Mouse (Mus musculus) testis, adult 2 months (tissue): Measurements from ENCODE around the gene Rnf150. TPM values are rescaled to one million over a fixed set of nuclear protein-coding genes. Genes with fewer than 3 reads are reported as not detected.

Experiments used
- H3K27ac ChIP-seq: fragments of 200-500 bp; 2 replicates; pipeline ENCODE4 v1.5.1; 2012; ENCODE audit warnings: low read depth, low read length; ENCODE audit not compliant: control insufficient read depth, insufficient read depth
- H3K27me3 ChIP-seq: fragments of 200-500 bp; 2 replicates; pipeline ENCODE4 v1.6.1; 2012; ENCODE audit warnings: mild to moderate bottlenecking, low read length, moderate library complexity; ENCODE audit not compliant: control insufficient read depth, insufficient read depth
- H3K36me3 ChIP-seq: fragments of 200-500 bp; 2 replicates; pipeline ENCODE4 v1.6.1; 2012; ENCODE audit warnings: mild to moderate bottlenecking, low read length; ENCODE audit not compliant: control insufficient read depth, insufficient read depth
- H3K4me1 ChIP-seq: fragments of 200-500 bp; 2 replicates; pipeline ENCODE4 v1.6.1; 2012; ENCODE audit warnings: low read length; ENCODE audit not compliant: control insufficient read depth, insufficient read depth
- H3K4me3 ChIP-seq: fragments of 200-500 bp; 2 replicates; pipeline ENCODE4 v1.5.1; 2012; ENCODE audit warnings: low read depth, mild to moderate bottlenecking, low read length, moderate library complexity, mixed read lengths; ENCODE audit not compliant: control insufficient read depth
- CTCF ChIP-seq: fragments of 200-500 bp; IDR thresholded peaks from 2 replicates; pipeline ENCODE4 v1.5.1; 2012; ENCODE audit warnings: low read depth, mild to moderate bottlenecking, inconsistent platforms, low read length, moderate library complexity; ENCODE audit not compliant: control insufficient read depth, insufficient read depth, insufficient replicate concordance
- POLR2A ChIP-seq: fragments of 200-500 bp; IDR thresholded peaks from 2 replicates; pipeline ENCODE4 v1.6.1; 2012; ENCODE audit warnings: low read depth, mild to moderate bottlenecking, inconsistent platforms, low read length, moderate library complexity; ENCODE audit not compliant: control insufficient read depth
- polyA plus RNA-seq: library from polyadenylated mRNA; depleted of rRNA; stranded (reverse); fragments of >200 nt; gene quantifications from 2 replicates; pipeline ENCODE4 v1.2.3, GENCODE M21; 2012

Gene Rnf150
- polyA plus RNA-seq, 1 experiment = 0.33 TPM

DNA sequence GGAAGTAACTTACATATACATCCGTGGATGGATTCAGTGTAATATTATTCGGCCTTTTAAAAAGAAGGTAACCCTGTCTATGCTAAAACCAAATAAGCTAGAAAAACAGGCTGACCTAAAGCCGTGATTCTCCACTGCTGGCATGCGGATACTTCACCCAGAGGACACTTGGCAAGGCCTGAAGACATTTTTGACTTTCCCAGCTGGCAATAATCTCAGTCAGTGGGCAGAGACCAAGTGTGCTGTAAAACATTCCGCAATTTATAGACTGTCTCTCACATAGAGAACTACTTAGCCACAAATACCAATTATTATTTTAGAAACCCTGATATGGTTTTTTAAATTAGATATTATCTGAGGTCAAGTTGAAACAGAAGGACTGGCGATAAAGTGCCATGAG is 202.9 kb downstream of the Rnf150 start:
- Histone ChIP-seq H3K4me1 (no peaks in the 10 kb centered on the region), H3K36me3 (no peaks in the 10 kb centered on the region), H3K27me3 (no peaks in the 10 kb centered on the region), H3K4me3 (no peak overlapping the region), H3K27ac (no peak overlapping the region)
- no peak for TF ChIP-seq CTCF
- no peak for TF ChIP-seq POLR2A

GRCm38 (mm10) chr8:83066846-83067245 is 203.7 kb downstream of the Rnf150 start:
- Histone ChIP-seq H3K27ac (no peak overlapping the region), H3K4me1 (no peaks in the 10 kb centered on the region), H3K36me3 (no peaks in the 10 kb centered on the region), H3K27me3 (no peaks in the 10 kb centered on the region), H3K4me3 (no peak overlapping the region)
- TF ChIP-seq CTCF (no peak), POLR2A (no peak)

GRCm38 (mm10) chr8:83067906-83068305 is 204.8 kb downstream of the Rnf150 start:
- no peak overlapping the region for H3K4me3 ChIP-seq
- H3K4me1 ChIP-seq = no peaks in the 10 kb centered on the region
- no peaks in the 10 kb centered on the region for H3K27me3 ChIP-seq
- TF ChIP-seq POLR2A = no peak
- TF ChIP-seq CTCF = no peak
- no peaks in the 10 kb centered on the region for H3K36me3 ChIP-seq
- no peak overlapping the region for H3K27ac ChIP-seq

GRCm38 (mm10) chr8:83074248-83074647 is 211.1 kb downstream of the Rnf150 start:
- Histone ChIP-seq H3K4me3 (no peak overlapping the region), H3K27me3 (no peaks in the 10 kb centered on the region), H3K4me1 (no peaks in the 10 kb centered on the region), H3K27ac (no peak overlapping the region), H3K36me3 (no peaks in the 10 kb centered on the region)
- no peak for TF ChIP-seq CTCF
- no peak for TF ChIP-seq POLR2A

DNA sequence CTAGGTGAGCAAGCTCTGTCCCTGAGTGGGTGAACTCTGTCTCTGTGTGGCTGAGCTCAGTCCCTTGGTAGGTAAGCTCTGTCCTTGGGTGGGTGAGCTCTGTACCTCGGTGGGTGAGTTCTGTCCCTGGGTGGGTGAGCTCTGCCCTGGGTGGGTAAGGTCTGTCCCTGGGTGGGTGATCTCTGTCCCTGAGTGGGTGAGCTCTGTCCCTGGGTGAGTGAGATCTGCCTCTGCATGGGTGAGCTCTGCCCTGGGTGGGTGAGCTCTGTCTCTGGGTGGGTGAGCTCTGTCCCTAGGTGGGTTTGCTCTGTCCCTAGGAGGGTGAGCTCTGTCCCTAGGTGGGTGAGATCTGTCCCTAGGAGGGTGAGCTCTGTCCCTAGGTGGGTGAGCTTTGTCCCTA is 213.5 kb downstream of the Rnf150 start:
- Histone ChIP-seq H3K27ac (no peak overlapping the region), H3K36me3 (no peaks in the 10 kb centered on the region), H3K4me3 (no peak overlapping the region), H3K4me1 (no peaks in the 10 kb centered on the region), H3K27me3 (no peaks in the 10 kb centered on the region)
- TF ChIP-seq POLR2A (no peak), CTCF (no peak)

DNA sequence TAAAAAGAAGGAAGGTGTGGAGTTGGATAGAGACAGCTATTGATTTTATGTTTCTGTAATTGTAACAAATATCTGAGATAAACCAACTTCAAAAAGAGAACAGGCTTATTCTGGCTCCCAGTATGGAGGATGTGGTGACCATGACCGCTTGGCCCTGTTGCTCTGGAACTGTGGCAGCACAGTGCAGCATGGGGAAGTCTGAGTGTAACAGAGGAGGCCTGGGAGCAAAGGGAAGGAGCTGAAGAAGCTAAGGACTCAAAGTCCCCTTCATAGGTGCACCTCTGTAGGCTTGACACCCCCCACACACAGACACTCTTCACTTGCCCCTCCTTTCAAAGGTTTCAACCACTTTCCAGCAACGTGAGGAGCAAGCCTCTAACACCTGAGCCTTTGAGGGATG is 214.2 kb downstream of the Rnf150 start:
- Histone ChIP-seq H3K4me3 (no peak overlapping the region), H3K36me3 (no peaks in the 10 kb centered on the region), H3K4me1 (no peaks in the 10 kb centered on the region), H3K27ac (no peak overlapping the region), H3K27me3 (no peaks in the 10 kb centered on the region)
- TF ChIP-seq CTCF = no peak
- TF ChIP-seq POLR2A = no peak

- Histone ChIP-seq H3K27ac (no peak overlapping the region), H3K4me1 (no peaks in the 10 kb centered on the region), H3K4me3 (no peak overlapping the region), H3K27me3 (no peaks in the 10 kb centered on the region), H3K36me3 (no peaks in the 10 kb centered on the region)
- no peak for TF ChIP-seq POLR2A
Observed at GRCm38 (mm10) chr8:83078701-83079533, 215.8 kb downstream of the Rnf150 start.
